Mouse (Mus musculus) embryonic facial prominence, embryonic 14.5 days (tissue): ENCODE measurements at regions not wholly inside any gene's neighbourhood (a gene's known extent, or its start where the extent isn't known, plus 50 kb on each side); places are given as distances from the start of the nearest gene placed in this dataset.

ENCODE experiments used
- ATAC-seq: fragments of 200-750 bp; cut with Nextera tagmentation; 2 replicates; pipeline ENCODE4 v1.8.0; 2017; ENCODE audit warnings: low read depth, moderate number of reproducible peaks, moderate TSS enrichment
- DNase-seq: peaks from one replicate; pipeline ENCODE4 v3.0.0-alpha.2; 2015; ENCODE audit warnings: low spot score
- H3K27ac ChIP-seq: fragments of 300-500 bp; sonication (generic); replicated peaks from 2 replicates; pipeline ENCODE4 v1.5.1; 2014; ENCODE audit warnings: low read depth, mild to moderate bottlenecking, low read length, moderate library complexity
- H3K27me3 ChIP-seq: fragments of 300-500 bp; sonication (generic); replicated peaks from 2 replicates; pipeline ENCODE4 v1.6.1; 2014; ENCODE audit warnings: low read length; ENCODE audit not compliant: control insufficient read depth, insufficient read depth
- H3K36me3 ChIP-seq: fragments of 300-500 bp; sonication (generic); 2 replicates; pipeline ENCODE4 v1.6.1; 2014; ENCODE audit warnings: low read length, mixed read lengths; ENCODE audit not compliant: control insufficient read depth, insufficient read depth
- H3K4me1 ChIP-seq: fragments of 300-500 bp; sonication (generic); 2 replicates; pipeline ENCODE4 v1.6.1; 2014; ENCODE audit warnings: antibody characterized with exemption, low read length; ENCODE audit not compliant: control insufficient read depth, insufficient read depth
- H3K4me2 ChIP-seq: fragments of 300-500 bp; sonication (generic); 2 replicates; pipeline ENCODE4 v1.6.1; 2014; ENCODE audit warnings: low read depth, mild to moderate bottlenecking, low read length, moderate library complexity, mixed read lengths
- H3K4me3 ChIP-seq: fragments of 300-500 bp; sonication (generic); 2 replicates; pipeline ENCODE4 v1.5.1; 2014; ENCODE audit warnings: low read depth, mild to moderate bottlenecking, low read length
- H3K9ac ChIP-seq: fragments of 300-500 bp; sonication (generic); 2 replicates; pipeline ENCODE4 v1.6.1; 2014; ENCODE audit warnings: low read depth, mild to moderate bottlenecking, low read length, moderate library complexity, mixed read lengths
- H3K9me3 ChIP-seq: fragments of 300-500 bp; sonication (generic); 2 replicates; pipeline ENCODE4 v1.6.1; 2016; ENCODE audit warnings: low read length; ENCODE audit not compliant: control insufficient read depth
- WGBS: fragments of 180-500 bp; shearing (Covaris S2); extraction: QIAGEN DNeasy Blood & Tissue Kit; methylation state at CpG from one replicate; pipeline ENCODE4 v1.1.7; 2014; 5-methylcytosine and 5-hydroxymethylcytosine counted together

- Histone ChIP-seq H3K9me3 (no peaks in the 10 kb centered on the region), H3K27me3 (no peaks in the 10 kb centered on the region), H3K4me3 (no peak overlapping the region), H3K36me3 (no peaks in the 10 kb centered on the region), H3K27ac (no peak overlapping the region), H3K4me2 (no peak overlapping the region), H3K4me1 (0 out of 2 replicates have a peak, but pooled peaks cover 5% of the 10 kb centered on the region), H3K9ac (no peak overlapping the region)
- 82% methylated on average over 5 of the region's 5 CpGs for WGBS
- DNase-seq (no peak), ATAC-seq (no peak)
Measured at GRCm38 (mm10) chr16:93189412-93189811, 363.5 kb upstream of the Runx1 start.

GRCm38 (mm10) chr16:93186554-93186953, 360.6 kb upstream of the Runx1 start:
- Histone ChIP-seq H3K4me1 (0 out of 2 replicates have a peak, but pooled peaks cover 3% of the 10 kb centered on the region), H3K4me2 (no peak overlapping the region), H3K9ac (no peak overlapping the region), H3K27me3 (no peaks in the 10 kb centered on the region), H3K36me3 (no peaks in the 10 kb centered on the region), H3K4me3 (no peak overlapping the region), H3K27ac (no peak overlapping the region), H3K9me3 (no peaks in the 10 kb centered on the region)
- DNase-seq (no peak), ATAC-seq (no peak)
- 85% methylated on average over 4 of the region's 4 CpGs for WGBS

GRCm38 (mm10) chr16:93182656-93183055, 356.7 kb upstream of the Runx1 start:
- Histone ChIP-seq H3K9ac (no peak overlapping the region), H3K4me3 (no peak overlapping the region), H3K4me1 (no peaks in the 10 kb centered on the region), H3K4me2 (no peak overlapping the region), H3K27me3 (no peaks in the 10 kb centered on the region), H3K36me3 (no peaks in the 10 kb centered on the region), H3K9me3 (no peaks in the 10 kb centered on the region), H3K27ac (no peak overlapping the region)
- DNase-seq (peak; percentile 23), ATAC-seq (no peak)
- WGBS, result 58% methylated on average over 3 of the region's 3 CpGs

- no peaks in the 10 kb centered on the region for H3K9me3 ChIP-seq
- ATAC-seq (no peak), DNase-seq (no peak)
- no peak overlapping the region for H3K27ac ChIP-seq
- 96% methylated on average over 8 of the region's 8 CpGs for WGBS
- no peak overlapping the region for H3K4me2 ChIP-seq
- no peak overlapping the region for H3K4me3 ChIP-seq
- H3K27me3 ChIP-seq, result no peaks in the 10 kb centered on the region
- H3K9ac ChIP-seq, result no peak overlapping the region
- H3K4me1 ChIP-seq, result no peaks in the 10 kb centered on the region
- H3K36me3 ChIP-seq, result no peaks in the 10 kb centered on the region
Measured at GRCm38 (mm10) chr16:93181497-93181896, 355.5 kb upstream of the Runx1 start.

- Histone ChIP-seq H3K4me2 (no peak overlapping the region), H3K9ac (no peak overlapping the region), H3K27ac (no peak overlapping the region), H3K9me3 (no peaks in the 10 kb centered on the region), H3K27me3 (no peaks in the 10 kb centered on the region), H3K4me1 (no peaks in the 10 kb centered on the region), H3K4me3 (no peak overlapping the region), H3K36me3 (no peaks in the 10 kb centered on the region)
- DNase-seq (no peak), ATAC-seq (no peak)
- WGBS, result 76% methylated on average over 5 of the region's 5 CpGs
Measured at GRCm38 (mm10) chr16:93180213-93180612, 354.3 kb upstream of the Runx1 start.

- WGBS, result 92% methylated on average over 3 of the region's 3 CpGs
- H3K4me3 ChIP-seq, result no peak overlapping the region
- H3K4me2 ChIP-seq, result no peak overlapping the region
- no peaks in the 10 kb centered on the region for H3K36me3 ChIP-seq
- DNase-seq, result no peak
- H3K27me3 ChIP-seq, result no peaks in the 10 kb centered on the region
- ATAC-seq, result no peak
- H3K9ac ChIP-seq, result no peak overlapping the region
- H3K4me1 ChIP-seq, result no peaks in the 10 kb centered on the region
- H3K9me3 ChIP-seq, result no peaks in the 10 kb centered on the region
- no peak overlapping the region for H3K27ac ChIP-seq
Measured at GRCm38 (mm10) chr16:93166667-93167066, 340.7 kb upstream of the Runx1 start.

- no peaks in the 10 kb centered on the region for H3K9me3 ChIP-seq
- H3K36me3 ChIP-seq, result no peaks in the 10 kb centered on the region
- ATAC-seq (no peak), DNase-seq (no peak)
- no peak overlapping the region for H3K9ac ChIP-seq
- no peak overlapping the region for H3K4me3 ChIP-seq
- WGBS, result 83% methylated on average over 8 of the region's 8 CpGs
- H3K27me3 ChIP-seq, result no peaks in the 10 kb centered on the region
- H3K4me2 ChIP-seq, result no peak overlapping the region
- no peak overlapping the region for H3K27ac ChIP-seq
- H3K4me1 ChIP-seq, result peaks cover 3% of the 10 kb centered on the region; the same call in 1 of the 2 replicates
Measured at GRCm38 (mm10) chr16:93158526-93159226, 332.7 kb upstream of the Runx1 start.

- Histone ChIP-seq H3K4me3 (no peak overlapping the region), H3K27me3 (no peaks in the 10 kb centered on the region), H3K9me3 (no peaks in the 10 kb centered on the region), H3K4me2 (0 out of 2 replicates have a peak overlapping the region, but pooled peaks have one; percentile 24), H3K27ac (0 out of 2 replicates have a peak overlapping the region, but pooled peaks have one; percentile 6), H3K9ac (0 out of 2 replicates have a peak overlapping the region, but pooled peaks have one; percentile 31), H3K4me1 (peaks cover 14% of the 10 kb centered on the region), H3K36me3 (no peaks in the 10 kb centered on the region)
- ATAC-seq, result 0 out of 2 replicates have a peak, but pooled peaks have one; percentile 33
- peak; percentile 55 for DNase-seq
- WGBS, result 59% methylated on average over 14 of the region's 14 CpGs
Measured at GRCm38 (mm10) chr16:93153545-93154329, 327.8 kb upstream of the Runx1 start.
